Mouse (Mus musculus) forebrain, embryonic 12.5 days (tissue): ENCODE measurements around the gene Fscn3. TPM values are rescaled to one million over a fixed set of nuclear protein-coding genes. Genes with fewer than 3 reads are reported as not detected.

ENCODE experiments used
- ATAC-seq: fragments of 200-750 bp; cut with Nextera tagmentation; 2 replicates; pipeline ENCODE4 v1.8.0; 2017; ENCODE audit warnings: moderate TSS enrichment; ENCODE audit not compliant: low FRiP score
- H3K27ac ChIP-seq: fragments of 300-500 bp; sonication (generic); 2 replicates; pipeline ENCODE4 v1.5.1; 2016; ENCODE audit warnings: mild to moderate bottlenecking
- H3K27me3 ChIP-seq: fragments of 300-500 bp; sonication (generic); 2 replicates; pipeline ENCODE4 v1.6.1; 2016; ENCODE audit warnings: mild to moderate bottlenecking
- H3K36me3 ChIP-seq: fragments of 300-500 bp; sonication (generic); replicated peaks from 2 replicates; pipeline ENCODE4 v1.6.1; 2016; ENCODE audit warnings: mild to moderate bottlenecking
- H3K4me1 ChIP-seq: fragments of 300-500 bp; sonication (generic); 2 replicates; pipeline ENCODE4 v1.6.1; 2016
- H3K4me2 ChIP-seq: fragments of 300-500 bp; sonication (generic); 2 replicates; pipeline ENCODE4 v1.6.1; 2016; ENCODE audit warnings: mild to moderate bottlenecking, moderate library complexity
- H3K4me3 ChIP-seq: fragments of 300-500 bp; sonication (generic); replicated peaks from 2 replicates; pipeline ENCODE4 v1.5.1; 2016; ENCODE audit warnings: mild to moderate bottlenecking
- H3K9ac ChIP-seq: fragments of 300-500 bp; sonication (generic); 2 replicates; pipeline ENCODE4 v1.6.1; 2016; ENCODE audit warnings: mild to moderate bottlenecking
- H3K9me3 ChIP-seq: fragments of 300-500 bp; sonication (generic); 2 replicates; pipeline ENCODE4 v1.6.1; 2016
- WGBS: fragments of 180-500 bp; shearing (Covaris S2); methylation state at CpG from one replicate; pipeline ENCODE4 v1.1.7; 2016; 5-methylcytosine and 5-hydroxymethylcytosine counted together
- polyA plus RNA-seq: library from polyadenylated mRNA; unstranded; fragments of >200 nt; fragmentation: Nextera tagmentation; extraction: Ambion mirVana; gene quantifications from 2 replicates; pipeline ENCODE4 v1.2.1, GENCODE M21; 2016

Gene Fscn3
- polyA plus RNA-seq, 1 experiment from 2014 or later = not detected

DNA sequence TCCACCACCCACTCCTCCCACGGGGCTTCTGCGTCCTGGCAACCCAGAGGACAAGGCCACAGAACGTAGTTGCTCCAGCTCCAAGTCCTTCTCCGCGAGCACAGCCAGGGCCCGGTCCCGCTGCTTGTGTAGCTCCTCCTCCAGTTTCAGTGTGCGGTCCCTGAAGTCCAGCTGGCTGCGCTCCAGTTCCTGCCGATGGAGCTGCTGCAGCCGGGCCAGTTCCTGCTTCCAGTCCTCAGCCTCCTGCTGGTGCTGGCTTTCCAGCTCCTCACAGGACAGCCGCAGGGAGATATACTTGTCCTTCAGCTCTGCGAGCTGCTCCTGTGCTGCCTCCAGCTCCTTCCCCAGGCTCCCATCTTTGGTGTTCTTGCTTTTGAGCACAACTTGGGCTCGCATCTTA lies 9.1 kb upstream of the Fscn3 start:
- Histone ChIP-seq H3K27ac (no peak overlapping the region), H3K4me2 (no peak overlapping the region), H3K4me3 (no peak overlapping the region), H3K9ac (no peak overlapping the region), H3K27me3 (no peaks in the 10 kb centered on the region), H3K9me3 (no peaks in the 10 kb centered on the region), H3K36me3 (peaks cover 38% of the 10 kb centered on the region), H3K4me1 (peaks cover 24% of the 10 kb centered on the region)
- ATAC-seq = no peak
- 93% methylated on average over 14 of the region's 14 CpGs for WGBS

DNA sequence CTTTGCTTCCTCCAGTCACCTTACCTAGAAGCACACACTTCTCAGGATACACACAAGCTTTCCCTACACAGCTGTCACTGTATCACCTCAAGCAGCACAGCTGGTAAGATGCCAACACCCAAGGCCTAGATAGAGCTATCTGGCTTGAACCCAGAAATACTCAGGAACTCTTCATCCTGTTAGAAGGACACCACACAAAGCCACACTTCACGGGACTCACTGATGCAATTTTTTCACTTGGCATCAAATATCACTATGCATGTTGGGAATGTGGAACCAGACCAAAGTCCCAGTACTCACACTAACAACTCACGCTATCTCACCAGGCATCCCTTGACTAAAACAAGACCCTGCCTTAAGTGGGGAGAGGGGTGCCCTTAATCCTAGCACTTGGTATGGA lies 7.9 kb upstream of the Fscn3 start:
- WGBS = 81% methylated on average over 2 of the region's 2 CpGs
- Histone ChIP-seq H3K4me1 (peaks cover 31% of the 10 kb centered on the region), H3K9me3 (no peaks in the 10 kb centered on the region), H3K4me2 (peak overlapping the region; percentile 89), H3K9ac (no peak overlapping the region), H3K27ac (no peak overlapping the region), H3K4me3 (no peak overlapping the region), H3K36me3 (peaks cover 38% of the 10 kb centered on the region), H3K27me3 (no peaks in the 10 kb centered on the region)
- no peak for ATAC-seq

DNA sequence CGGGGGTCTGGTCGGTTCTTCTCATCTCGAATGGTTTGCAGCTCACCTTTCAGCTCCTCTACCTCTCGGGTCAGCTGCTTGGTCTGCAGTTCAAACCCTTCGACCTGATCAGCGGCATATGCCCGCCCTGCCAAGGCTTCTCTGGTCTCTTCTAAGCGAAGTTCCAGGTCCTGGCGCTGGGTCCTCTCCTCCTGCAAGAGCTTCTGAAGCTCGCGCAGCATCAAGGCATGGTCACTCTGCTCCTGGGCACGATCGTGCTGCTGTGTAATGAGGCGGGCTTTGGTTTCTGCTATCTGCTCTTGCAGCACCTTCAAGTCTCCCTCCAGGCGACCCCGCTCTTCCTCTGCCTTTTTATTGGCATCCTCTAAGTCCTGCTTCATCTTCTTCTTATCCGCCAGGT lies 7.2 kb upstream of the Fscn3 start:
- H3K9me3 ChIP-seq = no peaks in the 10 kb centered on the region
- peaks cover 33% of the 10 kb centered on the region for H3K36me3 ChIP-seq
- ATAC-seq = no peak
- H3K4me1 ChIP-seq = peaks cover 36% of the 10 kb centered on the region
- 84% methylated on average over 17 of the region's 17 CpGs for WGBS
- peak overlapping the region; percentile 90 for H3K4me3 ChIP-seq
- peak overlapping the region; percentile 78; the same call in 1 of the 2 replicates for H3K9ac ChIP-seq
- peak overlapping the region; percentile 89 for H3K4me2 ChIP-seq
- H3K27me3 ChIP-seq = no peaks in the 10 kb centered on the region
- H3K27ac ChIP-seq = no peak overlapping the region

DNA sequence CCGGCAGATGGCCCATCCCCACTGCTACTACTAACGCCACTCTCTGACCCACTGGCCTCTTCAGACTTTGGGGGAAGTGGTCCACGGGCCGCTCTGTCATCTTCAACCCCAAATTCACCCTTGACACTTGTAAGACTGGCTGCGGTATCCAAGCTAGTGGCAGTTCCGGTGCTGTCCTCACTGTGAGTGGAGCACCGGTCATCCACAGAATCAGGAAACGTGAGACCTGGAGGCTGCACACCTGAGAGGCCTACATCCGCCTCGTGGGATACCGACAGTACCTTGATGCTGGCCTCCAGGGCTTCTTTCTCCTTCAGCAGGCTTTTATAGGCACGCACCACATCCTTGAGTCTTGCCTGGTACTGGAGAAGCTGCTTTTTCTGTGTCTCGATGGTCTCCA lies 6.7 kb upstream of the Fscn3 start:
- WGBS = 30% methylated on average over 13 of the region's 13 CpGs
- H3K4me3 ChIP-seq = peak overlapping the region; percentile 90
- ATAC-seq = no peak
- no peaks in the 10 kb centered on the region for H3K9me3 ChIP-seq
- peaks cover 36% of the 10 kb centered on the region for H3K4me1 ChIP-seq
- peak overlapping the region; percentile 78 for H3K9ac ChIP-seq
- peak overlapping the region; percentile 89 for H3K4me2 ChIP-seq
- no peaks in the 10 kb centered on the region for H3K27me3 ChIP-seq
- 0 out of 2 replicates have a peak overlapping the region, but pooled peaks have one; percentile 20 for H3K27ac ChIP-seq
- peaks cover 33% of the 10 kb centered on the region for H3K36me3 ChIP-seq

DNA sequence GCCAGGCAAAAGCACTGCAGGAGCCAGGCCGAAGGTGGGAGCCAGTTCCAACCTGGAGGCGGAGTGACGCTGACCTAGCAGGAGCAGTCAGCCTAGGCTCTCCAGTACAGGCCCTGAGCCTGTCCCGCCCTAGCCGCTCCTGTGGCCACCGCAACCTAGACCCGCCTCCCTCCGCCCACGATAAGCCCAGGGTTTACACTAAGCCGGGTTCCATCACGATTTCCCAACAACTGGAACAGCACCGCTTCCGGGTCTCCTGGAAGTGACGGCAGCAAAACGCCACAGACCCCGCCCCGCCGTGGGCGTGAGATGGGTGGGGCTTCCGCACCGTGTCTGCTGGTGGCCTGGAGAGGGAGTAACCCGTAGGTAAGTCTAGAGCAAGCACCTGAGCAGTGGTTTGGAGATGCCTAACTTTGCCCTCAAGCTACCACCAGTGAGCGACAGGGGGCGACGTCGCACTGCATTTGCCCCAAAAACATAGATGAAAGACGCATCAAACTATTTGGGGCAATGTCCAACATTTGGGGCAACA lies 6.1 kb upstream of the Fscn3 start:
- H3K36me3 ChIP-seq = peaks cover 36% of the 10 kb centered on the region
- peak; percentile 85 for ATAC-seq
- H3K4me2 ChIP-seq = peak overlapping the region; percentile 89
- H3K9me3 ChIP-seq = no peaks in the 10 kb centered on the region
- WGBS = under 1% methylated on average over 27 of the region's 27 CpGs
- peaks cover 36% of the 10 kb centered on the region for H3K4me1 ChIP-seq
- H3K27ac ChIP-seq = peak overlapping the region; percentile 20; the same call in 1 of the 2 replicates
- peak overlapping the region; percentile 90 for H3K4me3 ChIP-seq
- H3K27me3 ChIP-seq = no peaks in the 10 kb centered on the region
- peak overlapping the region; percentile 78 for H3K9ac ChIP-seq

DNA sequence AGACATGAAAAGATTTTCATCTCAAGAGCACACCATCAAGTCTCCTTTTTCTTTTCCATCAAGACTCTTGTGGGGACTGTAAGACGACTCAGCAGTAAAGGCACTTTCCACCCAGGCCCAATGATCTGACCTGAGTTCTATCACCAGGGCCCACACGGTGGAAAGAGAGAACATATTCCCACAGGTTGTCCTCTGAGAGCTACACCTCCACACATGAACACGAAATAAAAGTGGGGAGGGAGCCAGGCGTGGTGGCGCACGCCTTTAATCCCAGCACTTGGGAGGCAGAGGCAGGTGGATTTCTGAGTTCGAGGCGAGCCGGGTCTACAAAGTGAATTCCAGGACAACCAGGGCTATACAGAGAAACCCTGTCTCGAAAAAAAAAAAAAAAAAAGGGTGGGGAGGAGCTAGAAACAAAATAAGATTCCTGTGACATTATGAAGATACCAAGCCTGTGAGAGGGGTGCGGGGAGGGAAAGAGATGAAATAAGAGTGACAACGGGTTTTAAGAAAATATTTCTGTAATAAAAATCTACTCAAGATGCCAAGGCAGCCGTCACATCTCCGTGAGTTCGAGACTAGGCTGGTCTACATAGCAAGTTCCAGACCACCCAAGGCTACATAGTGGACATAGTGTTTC lies 4.8 kb upstream of the Fscn3 start:
- Histone ChIP-seq H3K27ac (no peak overlapping the region), H3K4me2 (peak overlapping the region; percentile 66; the same call in 1 of the 2 replicates), H3K36me3 (peaks cover 23% of the 10 kb centered on the region), H3K27me3 (no peaks in the 10 kb centered on the region), H3K9me3 (no peaks in the 10 kb centered on the region), H3K4me3 (peak overlapping the region; percentile 86; the same call in 1 of the 2 replicates), H3K9ac (no peak overlapping the region), H3K4me1 (peaks cover 36% of the 10 kb centered on the region)
- no peak; the same call in 1 of the 2 replicates for ATAC-seq
- WGBS = 72% methylated on average over 15 of the region's 15 CpGs

DNA sequence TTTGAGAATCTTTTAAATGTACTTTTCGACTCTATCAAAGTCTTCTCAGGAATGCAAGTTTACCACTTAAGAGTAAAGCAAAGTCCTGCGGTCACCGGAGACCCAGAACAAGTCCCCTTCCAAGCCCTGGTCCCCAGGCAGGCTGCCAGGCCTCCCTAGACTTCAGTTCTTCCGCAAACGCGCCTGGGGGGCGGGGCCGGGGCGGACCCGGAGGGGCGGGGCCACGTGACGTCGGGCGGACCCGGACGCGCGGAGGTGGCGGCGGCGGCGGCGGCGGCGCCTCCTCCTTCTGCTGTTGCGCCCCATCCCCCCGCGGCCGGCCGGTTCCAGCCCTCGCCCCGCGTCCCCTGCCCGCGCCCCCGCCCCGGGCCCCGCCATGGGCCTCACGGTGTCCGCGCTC lies 4.3 kb upstream of the Fscn3 start, which contains the start of gene Arf5:
TSS of gene Arf5 (plus strand) at position 248 of the 400 bp plus-strand sequence.
- no peaks in the 10 kb centered on the region for H3K27me3 ChIP-seq
- H3K9me3 ChIP-seq = no peaks in the 10 kb centered on the region
- H3K4me3 ChIP-seq = peak within 1 kb of the TSS; percentile 86
- H3K27ac ChIP-seq = peak within 1 kb of the TSS; percentile 75
- peak; percentile 86 for ATAC-seq
- peak within 1 kb of the TSS; percentile 94 for H3K9ac ChIP-seq
- H3K36me3 ChIP-seq = peaks cover 18% of the 10 kb centered on the region
- under 1% methylated on average over 40 of the region's 42 CpGs for WGBS
- H3K4me1 ChIP-seq = peaks cover 36% of the 10 kb centered on the region
- peak within 1 kb of the TSS; percentile 66 for H3K4me2 ChIP-seq

DNA sequence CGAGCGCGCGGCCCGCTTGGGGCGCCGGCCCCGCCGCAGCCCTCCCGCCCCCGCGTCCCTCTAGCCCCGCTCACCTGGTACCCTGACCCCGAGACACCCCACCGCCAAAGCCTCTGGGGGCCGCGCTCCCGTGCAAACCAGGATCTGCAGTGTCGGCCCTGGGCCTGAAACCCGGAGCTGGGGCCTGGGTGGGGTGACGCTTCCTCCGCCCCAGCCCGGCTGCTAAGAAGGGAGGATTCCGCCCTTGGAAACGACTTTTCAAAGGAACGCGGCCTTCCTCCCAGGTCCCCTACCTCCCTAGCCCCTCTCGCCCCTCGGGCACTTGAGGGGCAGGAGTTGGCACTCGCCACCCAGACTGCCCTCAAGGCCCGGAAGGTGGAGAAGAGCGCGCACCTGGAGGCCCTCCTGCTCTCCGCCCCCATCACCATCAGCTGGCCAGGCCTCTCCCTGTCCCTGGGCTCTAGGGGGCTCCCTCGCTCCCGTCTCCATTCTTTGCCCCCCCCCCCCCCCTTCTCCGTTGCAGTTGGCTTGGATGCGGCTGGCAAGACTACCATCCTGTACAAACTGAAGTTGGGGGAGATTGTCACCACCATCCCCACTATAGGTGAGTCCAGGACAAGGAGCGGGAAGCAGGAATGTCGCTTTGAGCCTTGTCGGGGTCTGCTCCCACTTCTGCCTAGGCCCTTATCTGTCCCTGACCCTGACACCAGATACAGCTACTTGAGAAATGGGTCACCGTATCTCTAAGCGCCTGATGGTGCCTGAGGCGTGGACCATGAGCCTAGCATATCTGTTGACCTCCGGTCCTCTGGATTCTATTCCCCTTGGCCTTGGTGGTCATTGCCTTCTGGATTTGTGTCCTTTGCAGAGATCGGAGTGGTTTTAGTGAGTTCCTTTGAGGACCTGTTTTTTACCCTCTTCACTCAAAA lies 3.6 kb upstream of the Fscn3 start:
- ATAC-seq = peak; percentile 66
- peak overlapping the region; percentile 86 for H3K4me3 ChIP-seq
- H3K27ac ChIP-seq = peak overlapping the region; percentile 75
- H3K9ac ChIP-seq = peak overlapping the region; percentile 94
- 12% methylated on average over 41 of the region's 46 CpGs for WGBS
- H3K27me3 ChIP-seq = no peaks in the 10 kb centered on the region
- peaks cover 11% of the 10 kb centered on the region for H3K36me3 ChIP-seq
- H3K4me1 ChIP-seq = peaks cover 36% of the 10 kb centered on the region
- no peaks in the 10 kb centered on the region for H3K9me3 ChIP-seq
- peak overlapping the region; percentile 66 for H3K4me2 ChIP-seq

DNA sequence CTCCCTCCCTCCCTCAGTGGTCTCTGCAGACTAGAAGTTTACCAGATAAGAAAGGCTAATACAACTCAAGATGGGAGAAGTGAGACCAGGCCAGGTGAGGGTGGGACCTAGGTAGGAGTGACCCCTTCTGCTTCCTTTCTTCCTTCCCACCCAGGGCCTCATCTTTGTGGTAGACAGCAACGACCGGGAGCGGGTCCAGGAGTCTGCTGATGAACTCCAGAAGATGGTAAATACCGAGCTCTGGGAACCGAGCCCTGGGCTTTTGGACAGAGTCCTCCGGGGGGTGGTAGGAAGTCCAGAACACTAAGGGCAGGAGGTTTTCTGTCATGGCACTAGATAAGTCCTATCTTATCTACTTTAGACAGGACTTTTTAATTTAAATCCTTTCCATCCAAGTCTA lies 2.6 kb upstream of the Fscn3 start:
- 98% methylated on average over 6 of the region's 6 CpGs for WGBS
- Histone ChIP-seq H3K9ac (no peak overlapping the region), H3K9me3 (no peaks in the 10 kb centered on the region), H3K4me2 (peak overlapping the region; percentile 66; the same call in 1 of the 2 replicates), H3K27me3 (no peaks in the 10 kb centered on the region), H3K4me3 (peak overlapping the region; percentile 86; the same call in 1 of the 2 replicates), H3K4me1 (peaks cover 29% of the 10 kb centered on the region), H3K27ac (no peak overlapping the region), H3K36me3 (peaks cover 9% of the 10 kb centered on the region)
- ATAC-seq = no peak

DNA sequence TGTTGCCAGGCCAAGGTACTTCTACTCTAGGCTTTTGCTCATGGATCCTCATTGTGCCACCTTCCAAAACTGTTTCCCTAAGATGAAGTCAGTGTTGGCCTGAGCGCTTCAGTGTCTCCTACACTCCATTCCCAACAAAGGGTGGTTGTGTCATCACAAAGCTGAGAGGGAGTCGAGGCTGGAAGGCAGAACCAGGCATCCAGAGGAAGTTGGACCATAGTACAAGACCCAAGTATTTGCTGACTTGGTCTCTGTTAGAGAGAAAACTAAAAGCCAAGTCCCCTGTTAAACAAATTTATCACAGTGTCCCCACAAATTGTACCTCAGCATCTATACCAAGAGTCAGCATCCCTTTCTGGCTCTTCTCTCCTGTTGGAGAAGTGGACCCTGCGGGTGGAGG lies 701 bp downstream of the Fscn3 start, which contains the start of gene Gcc1:
TSS of gene Gcc1 (minus strand) at position 101 of the 400 bp plus-strand sequence.
- ATAC-seq = no peak
- no peak within 1 kb of the TSS for H3K9ac ChIP-seq
- no peak within 1 kb of the TSS for H3K4me3 ChIP-seq
- H3K27ac ChIP-seq = no peak within 1 kb of the TSS
- peaks cover 12% of the 10 kb centered on the region for H3K4me1 ChIP-seq
- no peak within 1 kb of the TSS for H3K4me2 ChIP-seq
- peaks cover 9% of the 10 kb centered on the region for H3K36me3 ChIP-seq
- 87% methylated on average over 3 of the region's 3 CpGs for WGBS
- no peaks in the 10 kb centered on the region for H3K27me3 ChIP-seq
- H3K9me3 ChIP-seq = no peaks in the 10 kb centered on the region

DNA sequence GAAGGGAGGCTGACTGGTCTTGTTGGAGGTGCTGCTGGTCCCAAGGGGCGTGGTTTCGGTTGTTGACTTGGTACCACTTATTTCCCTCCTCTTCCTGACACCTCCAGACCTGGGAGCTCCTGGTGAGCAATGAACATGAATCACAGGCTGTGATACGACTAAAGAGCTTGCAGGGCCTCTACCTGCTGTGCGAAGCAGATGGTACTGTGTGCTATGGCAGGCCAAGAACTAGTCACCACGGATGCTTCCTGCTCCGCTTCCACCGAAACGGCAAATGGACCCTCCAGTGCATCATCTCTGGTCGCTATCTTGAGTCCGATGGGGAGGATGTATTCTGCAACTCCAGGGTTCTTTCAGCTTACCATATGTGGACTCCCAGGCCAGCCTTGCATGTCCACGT lies 2.3 kb downstream of the Fscn3 start:
- Histone ChIP-seq H3K27me3 (no peaks in the 10 kb centered on the region), H3K9me3 (no peaks in the 10 kb centered on the region), H3K4me1 (peaks cover 3% of the 10 kb centered on the region), H3K36me3 (peaks cover 9% of the 10 kb centered on the region), H3K27ac (no peak overlapping the region), H3K4me2 (no peak overlapping the region), H3K4me3 (no peak overlapping the region), H3K9ac (no peak overlapping the region)
- no peak for ATAC-seq
- WGBS = 96% methylated on average over 11 of the region's 11 CpGs
